Mouse (Mus musculus) stomach, postnatal 0 days (tissue): ENCODE data around the gene Rabggta.

ENCODE experiments used
- CTCF ChIP-seq: IDR thresholded peaks from 2 replicates; pipeline ENCODE4 v1.5.1; 2016; ENCODE audit warnings: antibody characterized with exemption, low read depth, mild to moderate bottlenecking, moderate library complexity
- EP300 ChIP-seq: optimal IDR thresholded peaks from 2 replicates; pipeline ENCODE3; 2016; ENCODE audit warnings: antibody characterized with exemption

- no peak for TF ChIP-seq EP300
- no peak for TF ChIP-seq CTCF
Observed at GRCm38 (mm10) chr14:55682118-55682493, 40.0 kb downstream of the Rabggta start.
